Mouse (Mus musculus) embryonic facial prominence, embryonic 13.5 days (tissue): Measurements from ENCODE around the gene Fbxl5. TPM values are rescaled to one million over a fixed set of nuclear protein-coding genes. Genes with fewer than 3 reads are reported as not detected.

Source experiments
- ATAC-seq: fragments of 200-750 bp; cut with Nextera tagmentation; 2 replicates; pipeline ENCODE4 v1.8.0; 2017; ENCODE audit warnings: low read depth; ENCODE audit not compliant: insufficient number of reproducible peaks, insufficient read depth, low FRiP score, low TSS enrichment
- H3K27ac ChIP-seq: fragments of 300-500 bp; sonication (generic); 2 replicates; pipeline ENCODE4 v1.5.1; 2015; ENCODE audit warnings: moderate library complexity, mild to moderate bottlenecking, inconsistent platforms
- H3K27me3 ChIP-seq: fragments of 300-500 bp; sonication (generic); 2 replicates; pipeline ENCODE4 v1.6.1; 2015; ENCODE audit warnings: mild to moderate bottlenecking, inconsistent platforms
- H3K36me3 ChIP-seq: fragments of 300-500 bp; sonication (generic); 2 replicates; pipeline ENCODE4 v1.6.1; 2015; ENCODE audit warnings: mild to moderate bottlenecking, inconsistent platforms
- H3K4me1 ChIP-seq: fragments of 300-500 bp; sonication (generic); 2 replicates; pipeline ENCODE4 v1.6.1; 2015; ENCODE audit warnings: inconsistent platforms
- H3K4me2 ChIP-seq: fragments of 300-500 bp; sonication (generic); 2 replicates; pipeline ENCODE4 v1.6.1; 2015; ENCODE audit warnings: moderate library complexity, mild to moderate bottlenecking, inconsistent platforms
- H3K4me3 ChIP-seq: fragments of 300-500 bp; sonication (generic); 2 replicates; pipeline ENCODE4 v1.5.1; 2015; ENCODE audit warnings: mild to moderate bottlenecking, inconsistent platforms
- H3K9ac ChIP-seq: fragments of 300-500 bp; sonication (generic); 2 replicates; pipeline ENCODE4 v1.6.1; 2015; ENCODE audit warnings: mild to moderate bottlenecking, inconsistent platforms
- H3K9me3 ChIP-seq: fragments of 300-500 bp; sonication (generic); 2 replicates; pipeline ENCODE4 v1.6.1; 2016; ENCODE audit warnings: inconsistent platforms
- WGBS: fragments of 180-500 bp; shearing (Covaris S2); methylation state at CpG from one replicate; pipeline ENCODE4 v1.1.7; 2015; ENCODE audit warnings: mixed read lengths; 5-methylcytosine and 5-hydroxymethylcytosine counted together
- polyA plus RNA-seq: library from polyadenylated mRNA; unstranded; fragments of >200 nt; fragmentation: Nextera tagmentation; extraction: Ambion mirVana; gene quantifications from 2 replicates; pipeline ENCODE4 v1.2.1, GENCODE M21; 2015

Gene Fbxl5
- polyA plus RNA-seq, 1 experiment from 2014 or later, result 57.2 TPM

DNA sequence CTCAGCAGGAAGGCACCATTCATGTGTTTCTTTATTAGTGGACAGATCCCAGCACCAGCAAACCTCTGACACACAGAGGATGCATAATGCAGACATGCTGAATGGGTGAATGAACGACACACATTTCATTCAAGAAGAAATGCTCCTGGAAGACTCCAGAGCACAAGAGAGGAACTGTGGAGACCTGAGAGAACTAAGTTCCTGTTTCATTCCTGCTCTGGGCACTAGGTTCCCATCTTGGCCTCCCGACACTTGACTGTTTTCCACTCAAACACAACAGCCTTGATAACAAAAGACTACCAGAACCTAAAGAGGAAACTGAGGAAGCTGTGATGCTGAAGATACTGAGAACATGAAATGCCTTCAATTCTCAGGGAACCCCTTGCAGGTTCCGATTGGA is 26.8 kb upstream of the Fbxl5 start:
- H3K9me3 ChIP-seq, result no peaks in the 10 kb centered on the region
- H3K4me2 ChIP-seq, result no peak overlapping the region
- H3K36me3 ChIP-seq, result no peaks in the 10 kb centered on the region
- whole genome bisulfite sequencing, result 90% methylated on average over 3 of the region's 3 CpGs
- no peak for ATAC-seq
- H3K27me3 ChIP-seq, result no peaks in the 10 kb centered on the region
- H3K27ac ChIP-seq, result no peak overlapping the region
- 0 out of 2 replicates have a peak, but pooled peaks cover 3% of the 10 kb centered on the region for H3K4me1 ChIP-seq
- H3K9ac ChIP-seq, result no peak overlapping the region
- H3K4me3 ChIP-seq, result no peak overlapping the region

DNA sequence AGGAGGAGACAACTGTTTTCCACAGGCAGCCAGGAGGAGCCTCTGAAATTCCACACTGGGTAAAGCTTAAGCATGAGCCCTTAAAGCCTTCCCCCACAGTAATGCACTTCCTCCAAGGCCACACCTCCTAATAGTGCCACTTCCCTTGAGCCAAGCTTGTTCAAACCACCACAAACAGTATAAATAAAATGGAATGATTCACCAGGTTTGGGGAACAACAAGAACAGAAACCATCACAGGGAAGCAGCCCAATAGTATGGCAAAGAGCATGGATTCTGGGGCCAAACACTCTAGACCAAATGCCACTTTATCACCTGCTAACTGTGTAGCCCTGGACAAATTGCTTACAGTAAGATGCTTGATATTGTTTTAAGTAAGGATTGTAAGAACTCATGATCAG is 26.1 kb upstream of the Fbxl5 start:
- Histone ChIP-seq H3K27ac (no peak overlapping the region), H3K4me3 (no peak overlapping the region), H3K9me3 (no peaks in the 10 kb centered on the region), H3K27me3 (no peaks in the 10 kb centered on the region), H3K4me1 (0 out of 2 replicates have a peak, but pooled peaks cover 3% of the 10 kb centered on the region), H3K4me2 (no peak overlapping the region), H3K36me3 (no peaks in the 10 kb centered on the region), H3K9ac (no peak overlapping the region)
- no peak for ATAC-seq

- Histone ChIP-seq H3K27ac (no peak overlapping the region), H3K4me1 (0 out of 2 replicates have a peak, but pooled peaks cover 3% of the 10 kb centered on the region), H3K4me2 (no peak overlapping the region), H3K36me3 (no peaks in the 10 kb centered on the region), H3K27me3 (no peaks in the 10 kb centered on the region), H3K9ac (no peak overlapping the region), H3K9me3 (no peaks in the 10 kb centered on the region), H3K4me3 (no peak overlapping the region)
- no peak for ATAC-seq
- 24% methylated on average over 2 of the region's 2 CpGs for WGBS
Observed at GRCm38 (mm10) chr5:43846227-43846626, 24.8 kb upstream of the Fbxl5 start.

DNA sequence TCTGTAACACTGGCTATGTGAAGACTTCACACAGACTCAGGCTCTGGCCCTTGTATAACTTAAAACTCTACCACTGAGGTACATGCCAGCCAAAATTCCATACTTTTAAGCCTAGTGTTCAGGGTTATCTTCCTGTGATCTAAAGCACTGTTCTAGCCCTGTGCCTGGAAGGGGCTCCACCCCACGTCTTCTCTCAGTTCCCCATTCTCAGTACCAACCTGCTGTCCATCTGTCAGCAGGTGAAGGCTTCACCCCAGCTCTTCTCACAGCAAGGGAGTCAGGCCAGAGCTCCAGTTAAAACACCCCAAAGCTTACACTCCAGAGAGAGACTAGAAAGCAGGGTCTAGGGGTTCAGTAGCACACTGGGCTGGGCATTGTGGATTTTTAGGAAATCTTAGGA is 24.2 kb upstream of the Fbxl5 start:
- 58% methylated on average over 1 of the region's 1 CpGs for WGBS
- no peaks in the 10 kb centered on the region for H3K27me3 ChIP-seq
- H3K27ac ChIP-seq, result no peak overlapping the region
- no peak overlapping the region for H3K4me3 ChIP-seq
- no peaks in the 10 kb centered on the region for H3K36me3 ChIP-seq
- H3K9me3 ChIP-seq, result no peaks in the 10 kb centered on the region
- no peak overlapping the region for H3K4me2 ChIP-seq
- 0 out of 2 replicates have a peak, but pooled peaks cover 3% of the 10 kb centered on the region for H3K4me1 ChIP-seq
- no peak overlapping the region for H3K9ac ChIP-seq
- ATAC-seq, result no peak

- Histone ChIP-seq H3K27ac (no peak overlapping the region), H3K9me3 (no peaks in the 10 kb centered on the region), H3K4me3 (no peak overlapping the region), H3K4me1 (0 out of 2 replicates have a peak, but pooled peaks cover 3% of the 10 kb centered on the region), H3K9ac (no peak overlapping the region), H3K36me3 (no peaks in the 10 kb centered on the region), H3K4me2 (no peak overlapping the region), H3K27me3 (no peaks in the 10 kb centered on the region)
- 83% methylated on average over 5 of the region's 5 CpGs for WGBS
- ATAC-seq, result no peak
Observed at GRCm38 (mm10) chr5:43845083-43845482, 23.6 kb upstream of the Fbxl5 start.

- Histone ChIP-seq H3K27ac (no peak overlapping the region), H3K27me3 (no peaks in the 10 kb centered on the region), H3K9ac (no peak overlapping the region), H3K4me2 (no peak overlapping the region), H3K36me3 (no peaks in the 10 kb centered on the region), H3K4me3 (no peak overlapping the region), H3K4me1 (0 out of 2 replicates have a peak, but pooled peaks cover 3% of the 10 kb centered on the region), H3K9me3 (no peaks in the 10 kb centered on the region)
- WGBS, result 70% methylated on average over 3 of the region's 3 CpGs
- no peak for ATAC-seq
Observed at GRCm38 (mm10) chr5:43842576-43843155, 21.2 kb upstream of the Fbxl5 start.

- Histone ChIP-seq H3K9me3 (no peaks in the 10 kb centered on the region), H3K4me3 (no peak overlapping the region), H3K27me3 (no peaks in the 10 kb centered on the region), H3K9ac (no peak overlapping the region), H3K4me1 (0 out of 2 replicates have a peak, but pooled peaks cover 3% of the 10 kb centered on the region), H3K27ac (no peak overlapping the region), H3K36me3 (no peaks in the 10 kb centered on the region), H3K4me2 (no peak overlapping the region)
- 74% methylated on average over 5 of the region's 5 CpGs for WGBS
- no peak for ATAC-seq
Observed at GRCm38 (mm10) chr5:43842011-43842285, 20.5 kb upstream of the Fbxl5 start.

DNA sequence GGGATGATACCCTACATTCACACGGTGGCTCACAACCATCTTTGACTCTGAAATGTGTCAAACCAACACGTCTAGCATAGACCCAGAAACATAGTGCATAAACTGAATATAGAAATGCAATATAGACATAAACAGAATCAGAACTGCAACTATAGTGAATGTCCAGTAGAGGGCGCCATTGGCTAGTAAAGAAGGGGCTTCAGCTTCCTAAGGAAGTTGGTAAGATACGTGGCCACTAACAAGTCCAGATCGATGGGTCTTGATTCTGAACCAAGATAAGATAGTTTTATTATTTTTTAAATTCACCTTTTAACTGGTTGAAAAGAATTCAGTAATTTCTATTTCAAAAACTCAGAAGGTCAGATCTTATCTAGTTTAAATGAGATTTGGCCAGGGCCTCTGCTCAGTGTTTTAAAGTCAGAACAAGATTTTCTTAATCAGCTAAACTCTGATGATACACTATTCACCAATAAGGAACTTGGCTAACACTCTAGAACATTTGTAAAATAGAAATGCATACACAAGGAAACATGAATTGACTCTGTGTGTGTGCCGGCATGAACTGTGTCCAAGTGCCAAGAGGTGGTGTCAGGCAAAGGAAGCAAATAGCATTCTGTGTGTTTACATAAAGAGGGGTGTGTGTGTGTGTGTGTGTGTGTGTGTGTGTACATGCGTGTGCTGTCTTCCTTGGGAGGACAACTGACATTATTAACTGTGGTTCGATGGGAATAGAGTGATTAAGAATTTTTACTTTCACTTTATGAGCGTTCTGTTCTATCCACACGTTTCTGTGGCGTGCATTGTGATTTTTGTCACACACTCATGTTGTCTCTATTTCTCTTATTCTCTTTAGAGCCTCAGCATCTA is 19.9 kb upstream of the Fbxl5 start:
- H3K27me3 ChIP-seq, result no peaks in the 10 kb centered on the region
- H3K4me1 ChIP-seq, result 0 out of 2 replicates have a peak, but pooled peaks cover 3% of the 10 kb centered on the region
- no peak overlapping the region for H3K4me3 ChIP-seq
- H3K36me3 ChIP-seq, result no peaks in the 10 kb centered on the region
- no peak overlapping the region for H3K4me2 ChIP-seq
- H3K27ac ChIP-seq, result no peak overlapping the region
- ATAC-seq, result no peak
- no peak overlapping the region for H3K9ac ChIP-seq
- no peaks in the 10 kb centered on the region for H3K9me3 ChIP-seq
- WGBS, result 51% methylated on average over 11 of the region's 11 CpGs

DNA sequence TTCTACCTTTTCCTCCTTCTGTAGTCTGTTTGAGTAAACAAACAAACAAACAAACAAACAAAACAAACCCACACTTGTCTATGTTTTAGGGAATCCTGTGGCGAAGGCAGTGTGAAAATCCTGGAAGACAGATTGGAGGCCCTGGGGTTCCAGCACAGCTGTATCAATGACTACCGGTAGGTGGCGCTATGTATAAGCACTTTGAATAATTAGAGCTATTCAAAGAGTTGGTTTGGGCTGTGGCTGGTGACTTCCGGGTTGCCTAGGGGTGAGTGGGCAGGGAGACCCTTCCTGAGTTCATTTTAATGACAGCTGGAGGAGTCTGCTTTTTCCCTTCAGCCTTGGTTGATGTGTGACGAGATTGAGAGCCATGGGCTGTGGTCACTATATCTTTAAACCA is 15.9 kb upstream of the Fbxl5 start:
- Histone ChIP-seq H3K4me1 (no peaks in the 10 kb centered on the region), H3K27ac (no peak overlapping the region), H3K36me3 (no peaks in the 10 kb centered on the region), H3K27me3 (no peaks in the 10 kb centered on the region), H3K4me3 (no peak overlapping the region), H3K9ac (no peak overlapping the region), H3K4me2 (no peak overlapping the region), H3K9me3 (no peaks in the 10 kb centered on the region)
- no peak for ATAC-seq
- 49% methylated on average over 5 of the region's 5 CpGs for WGBS

- H3K4me2 ChIP-seq, result no peak overlapping the region
- H3K9me3 ChIP-seq, result no peaks in the 10 kb centered on the region
- ATAC-seq, result no peak
Observed at GRCm38 (mm10) chr5:43836590-43836989, 15.2 kb upstream of the Fbxl5 start.

GRCm38 (mm10) chr5:43827366-43827765 is 5.9 kb upstream of the Fbxl5 start:
- H3K4me1 ChIP-seq, result no peaks in the 10 kb centered on the region
- H3K27me3 ChIP-seq, result no peaks in the 10 kb centered on the region
- no peaks in the 10 kb centered on the region for H3K36me3 ChIP-seq
- ATAC-seq, result no peak
- H3K9me3 ChIP-seq, result no peaks in the 10 kb centered on the region
- WGBS, result 69% methylated on average over 9 of the region's 9 CpGs
- no peak overlapping the region for H3K4me3 ChIP-seq
- H3K4me2 ChIP-seq, result no peak overlapping the region
- no peak overlapping the region for H3K27ac ChIP-seq
- H3K9ac ChIP-seq, result no peak overlapping the region

More at GRCm38 (mm10) chr5:43836590-43836989, 15.2 kb upstream of the Fbxl5 start:
- no peak overlapping the region for H3K9ac ChIP-seq
- no peaks in the 10 kb centered on the region for H3K36me3 ChIP-seq
- H3K27me3 ChIP-seq, result no peaks in the 10 kb centered on the region
- whole genome bisulfite sequencing, result 90% methylated on average over 7 of the region's 7 CpGs
- no peak overlapping the region for H3K4me3 ChIP-seq
- H3K27ac ChIP-seq, result no peak overlapping the region
- no peaks in the 10 kb centered on the region for H3K4me1 ChIP-seq

DNA sequence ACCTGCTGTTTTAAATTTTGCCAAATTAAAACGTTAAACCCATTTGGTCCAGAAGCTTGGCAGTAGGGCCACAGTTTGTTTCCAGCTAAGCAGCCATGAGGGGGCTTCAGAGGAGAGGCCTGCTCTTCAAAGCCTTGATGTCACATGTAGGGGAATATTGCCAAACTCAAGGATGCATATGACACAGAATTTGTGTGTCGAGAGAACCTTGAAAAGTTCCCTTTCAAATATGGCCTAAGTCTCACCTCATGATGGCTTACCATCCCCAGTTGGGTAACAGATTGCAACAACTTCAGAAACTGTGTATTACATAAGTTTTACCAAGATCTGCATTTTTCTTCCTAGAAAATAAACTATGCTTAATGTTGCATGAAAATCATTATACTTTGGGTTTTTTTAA is 5.4 kb upstream of the Fbxl5 start:
- H3K27ac ChIP-seq, result no peak overlapping the region
- H3K27me3 ChIP-seq, result no peaks in the 10 kb centered on the region
- H3K4me3 ChIP-seq, result no peak overlapping the region
- WGBS, result 82% methylated on average over 2 of the region's 2 CpGs
- H3K9ac ChIP-seq, result no peak overlapping the region
- no peak overlapping the region for H3K4me2 ChIP-seq
- no peaks in the 10 kb centered on the region for H3K9me3 ChIP-seq
- no peaks in the 10 kb centered on the region for H3K36me3 ChIP-seq
- no peaks in the 10 kb centered on the region for H3K4me1 ChIP-seq
- ATAC-seq, result no peak
